Mouse (Mus musculus) neural tube, embryonic 15.5 days (tissue): ENCODE measurements at regions not wholly inside any gene's neighbourhood (a gene's known extent, or its start where the extent isn't known, plus 50 kb on each side); places are given as distances from the start of the nearest gene placed in this dataset.

ENCODE experiments used
- ATAC-seq: fragments of 200-750 bp; cut with Nextera tagmentation; 2 replicates; pipeline ENCODE4 v1.8.0; 2017; ENCODE audit warnings: mild to moderate bottlenecking, moderate TSS enrichment, moderate library complexity; ENCODE audit not compliant: low FRiP score
- H3K27ac ChIP-seq: fragments of 300-500 bp; sonication (generic); replicated peaks from 2 replicates; pipeline ENCODE4 v1.5.1; 2015; ENCODE audit warnings: mild to moderate bottlenecking, inconsistent platforms
- H3K27me3 ChIP-seq: fragments of 300-500 bp; sonication (generic); replicated peaks from 2 replicates; pipeline ENCODE4 v1.6.1; 2015; ENCODE audit warnings: inconsistent platforms
- H3K36me3 ChIP-seq: fragments of 300-500 bp; sonication (generic); 2 replicates; pipeline ENCODE4 v1.6.1; 2015; ENCODE audit warnings: inconsistent platforms
- H3K4me1 ChIP-seq: fragments of 300-500 bp; sonication (generic); 2 replicates; pipeline ENCODE4 v1.6.1; 2015; ENCODE audit warnings: inconsistent platforms
- H3K4me2 ChIP-seq: fragments of 300-500 bp; sonication (generic); 2 replicates; pipeline ENCODE4 v1.6.1; 2015; ENCODE audit warnings: inconsistent platforms, mild to moderate bottlenecking, moderate library complexity
- H3K4me3 ChIP-seq: fragments of 300-500 bp; sonication (generic); replicated peaks from 2 replicates; pipeline ENCODE4 v1.5.1; 2015; ENCODE audit warnings: mild to moderate bottlenecking, inconsistent platforms
- H3K9ac ChIP-seq: fragments of 300-500 bp; sonication (generic); replicated peaks from 2 replicates; pipeline ENCODE4 v1.6.1; 2015; ENCODE audit warnings: mild to moderate bottlenecking, inconsistent platforms
- H3K9me3 ChIP-seq: fragments of 300-500 bp; sonication (generic); replicated peaks from 2 replicates; pipeline ENCODE4 v1.6.1; 2016; ENCODE audit warnings: inconsistent platforms
- WGBS: fragments of 180-500 bp; shearing (Covaris S2); methylation state at CpG from one replicate; pipeline ENCODE4 v1.1.7; 2015; ENCODE audit warnings: mixed read lengths; 5-methylcytosine and 5-hydroxymethylcytosine counted together

DNA sequence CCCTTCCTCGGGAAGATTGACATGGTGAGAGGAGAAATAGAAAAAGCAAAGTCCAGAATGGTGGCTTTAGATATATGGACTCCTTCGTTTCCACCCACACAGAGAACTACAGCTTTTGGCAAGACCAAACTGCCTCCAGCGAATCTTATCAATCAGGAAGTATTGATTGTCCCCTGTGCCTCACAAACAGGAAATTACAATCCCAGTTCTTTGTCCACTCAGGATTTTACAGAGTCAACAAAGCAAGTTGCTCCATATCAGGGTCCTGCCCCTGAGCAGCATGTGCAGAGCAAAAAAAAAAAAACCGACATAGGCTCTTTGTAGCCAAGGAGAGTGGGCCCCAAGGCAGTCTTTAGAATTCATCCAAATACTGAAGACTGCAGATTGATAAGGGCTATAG, 454.8 kb downstream of the Nr2f2 start:
- H3K9me3 ChIP-seq: no peaks in the 10 kb centered on the region
- H3K36me3 ChIP-seq: no peaks in the 10 kb centered on the region
- no peaks in the 10 kb centered on the region for H3K4me1 ChIP-seq
- no peak overlapping the region for H3K4me3 ChIP-seq
- no peak overlapping the region for H3K9ac ChIP-seq
- WGBS: 86% methylated on average over 4 of the region's 4 CpGs
- no peak overlapping the region for H3K4me2 ChIP-seq
- H3K27ac ChIP-seq: no peak overlapping the region
- no peaks in the 10 kb centered on the region for H3K27me3 ChIP-seq
- ATAC-seq: no peak

DNA sequence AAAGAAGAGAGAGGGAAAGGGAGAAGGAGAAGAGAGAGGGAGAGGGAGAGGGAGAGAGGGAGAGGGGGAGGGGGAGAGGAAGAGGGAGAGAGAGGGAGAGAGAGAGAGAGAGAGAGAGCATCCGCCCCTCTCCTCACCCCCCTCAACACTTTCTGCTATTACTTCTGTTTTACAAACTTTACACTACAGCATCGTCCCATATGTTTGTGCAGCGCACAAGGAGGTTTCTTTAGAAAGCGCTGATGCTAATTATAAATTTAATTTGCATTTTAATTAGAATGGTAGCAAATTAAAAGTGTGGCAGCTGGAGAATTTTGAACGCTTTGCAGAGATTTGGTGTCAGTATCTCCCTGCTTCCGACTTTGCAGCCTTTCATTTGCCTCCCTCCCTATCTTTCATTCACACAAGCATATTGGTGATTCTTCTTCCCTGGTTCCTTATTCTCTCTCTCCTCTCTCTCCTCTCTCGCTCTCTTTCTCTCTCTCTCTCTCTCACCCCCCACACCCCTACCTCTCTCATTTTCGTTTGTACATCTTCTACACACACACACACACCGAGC, 476.0 kb downstream of the Nr2f2 start:
- Histone ChIP-seq H3K36me3 (no peaks in the 10 kb centered on the region), H3K27ac (no peak overlapping the region), H3K9ac (no peak overlapping the region), H3K9me3 (no peaks in the 10 kb centered on the region), H3K4me3 (no peak overlapping the region), H3K4me2 (no peak overlapping the region), H3K27me3 (no peaks in the 10 kb centered on the region), H3K4me1 (no peaks in the 10 kb centered on the region)
- WGBS: 46% methylated on average over 9 of the region's 9 CpGs
- no peak for ATAC-seq

DNA sequence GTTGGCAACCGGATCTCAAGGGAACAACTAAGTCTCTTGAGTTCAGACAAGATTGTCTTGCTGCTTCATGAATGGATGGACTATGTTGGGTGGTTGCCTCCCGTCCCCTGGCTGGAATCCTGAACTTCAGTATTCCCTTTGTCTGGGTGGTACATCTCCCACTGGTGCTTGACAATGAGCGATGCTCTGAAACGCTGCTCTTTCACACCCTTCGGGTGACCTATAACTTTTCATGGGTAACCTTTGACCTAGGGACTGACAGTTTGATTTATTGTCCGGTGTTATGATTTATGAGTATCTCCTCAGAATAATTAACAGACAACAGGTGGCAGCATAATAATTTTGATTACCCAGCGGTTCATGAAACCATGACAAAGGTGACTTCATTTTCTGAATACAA, 478.3 kb downstream of the Nr2f2 start:
- Histone ChIP-seq H3K9ac (no peak overlapping the region), H3K4me2 (no peak overlapping the region), H3K27me3 (no peaks in the 10 kb centered on the region), H3K36me3 (no peaks in the 10 kb centered on the region), H3K9me3 (no peaks in the 10 kb centered on the region), H3K4me3 (no peak overlapping the region), H3K27ac (no peak overlapping the region), H3K4me1 (no peaks in the 10 kb centered on the region)
- WGBS: 49% methylated on average over 7 of the region's 7 CpGs
- no peak for ATAC-seq

DNA sequence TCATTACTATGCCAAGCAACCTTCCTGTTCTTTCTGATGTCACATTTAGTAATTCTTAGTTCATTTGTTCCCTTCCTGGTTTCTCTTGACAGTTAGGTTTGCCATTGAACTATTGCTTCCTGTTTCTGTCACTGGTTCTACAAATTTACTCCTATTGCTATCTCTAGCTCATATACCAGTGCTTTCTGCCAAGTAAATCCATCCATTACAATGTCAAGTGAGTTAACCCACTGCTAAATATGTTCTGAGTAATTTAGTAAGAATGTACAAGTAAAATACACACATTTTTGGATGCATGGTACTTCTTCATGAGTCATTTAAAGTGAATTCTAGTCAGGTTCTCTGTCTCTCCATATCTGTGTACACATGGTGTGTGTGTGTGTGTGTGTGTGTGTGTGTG, 489.5 kb downstream of the Nr2f2 start:
- no peaks in the 10 kb centered on the region for H3K36me3 ChIP-seq
- no peaks in the 10 kb centered on the region for H3K9me3 ChIP-seq
- no peak overlapping the region for H3K27ac ChIP-seq
- no peak overlapping the region for H3K4me3 ChIP-seq
- H3K4me1 ChIP-seq: no peaks in the 10 kb centered on the region
- no peaks in the 10 kb centered on the region for H3K27me3 ChIP-seq
- no peak overlapping the region for H3K4me2 ChIP-seq
- no peak for ATAC-seq
- H3K9ac ChIP-seq: no peak overlapping the region

DNA sequence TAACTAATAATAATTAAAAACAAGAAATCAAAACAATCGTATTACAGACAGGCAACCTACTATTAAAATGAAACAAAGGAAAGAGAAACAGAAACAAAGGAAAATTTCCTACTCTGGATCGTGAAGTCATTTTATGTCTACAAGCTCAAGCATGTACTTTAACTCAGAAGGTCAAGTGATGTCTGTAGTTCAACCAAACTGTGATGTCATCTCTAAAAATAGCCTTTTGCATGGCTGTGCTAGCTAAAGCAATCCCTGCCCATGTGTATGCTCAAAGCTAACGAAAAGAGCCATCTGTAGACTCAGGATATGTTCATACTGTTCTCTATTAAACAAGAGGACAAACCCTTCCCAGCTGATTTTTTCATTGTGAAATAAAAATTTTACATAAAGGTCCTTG, 500.7 kb downstream of the Nr2f2 start:
- H3K9me3 ChIP-seq: no peaks in the 10 kb centered on the region
- H3K9ac ChIP-seq: no peak overlapping the region
- H3K4me2 ChIP-seq: no peak overlapping the region
- H3K4me1 ChIP-seq: no peaks in the 10 kb centered on the region
- ATAC-seq: no peak
- no peak overlapping the region for H3K4me3 ChIP-seq
- H3K36me3 ChIP-seq: no peaks in the 10 kb centered on the region
- no peak overlapping the region for H3K27ac ChIP-seq
- WGBS: 94% methylated on average over 3 of the region's 3 CpGs
- H3K27me3 ChIP-seq: no peaks in the 10 kb centered on the region

DNA sequence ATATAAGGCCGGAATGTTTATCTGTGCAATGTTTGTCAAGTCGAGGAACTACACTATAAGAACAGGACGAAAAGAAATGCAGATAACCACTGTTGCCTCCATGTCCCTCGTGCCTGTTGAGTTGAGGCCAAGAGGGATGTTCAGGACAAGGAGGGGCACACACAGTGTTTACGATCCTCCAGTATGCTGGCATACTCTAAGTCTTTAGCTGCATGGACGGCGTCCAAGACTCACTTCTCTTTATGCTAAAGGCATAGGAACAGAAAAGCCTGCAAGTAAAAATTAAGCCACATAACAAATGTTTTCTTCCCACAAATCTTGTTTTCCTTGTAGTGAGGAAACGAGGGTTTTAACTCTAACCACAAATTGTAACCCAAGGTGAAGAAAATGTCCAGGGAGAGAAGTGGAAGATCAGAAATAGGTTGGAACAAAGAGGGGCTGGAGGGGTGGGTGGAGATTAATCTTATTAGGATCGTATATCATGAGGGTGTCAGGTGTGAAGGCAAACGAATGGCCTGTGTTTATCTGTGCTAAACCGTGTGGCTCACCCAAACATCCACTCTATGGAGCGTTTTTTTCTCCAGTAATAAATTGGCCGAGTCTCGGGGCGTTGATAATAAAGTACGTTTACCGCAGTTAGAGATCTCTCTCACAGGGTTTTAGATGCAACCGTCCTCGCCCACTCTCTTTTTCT, 521.8 kb downstream of the Nr2f2 start:
- Histone ChIP-seq H3K36me3 (no peaks in the 10 kb centered on the region), H3K4me3 (no peak overlapping the region), H3K27ac (no peak overlapping the region), H3K9ac (no peak overlapping the region), H3K9me3 (no peaks in the 10 kb centered on the region), H3K4me1 (0 out of 2 replicates have a peak, but pooled peaks cover 4% of the 10 kb centered on the region), H3K27me3 (0 out of 2 replicates have a peak, but pooled peaks cover 5% of the 10 kb centered on the region), H3K4me2 (peak overlapping the region; percentile 32)
- ATAC-seq: no peak
- 52% methylated on average over 19 of the region's 19 CpGs for WGBS

DNA sequence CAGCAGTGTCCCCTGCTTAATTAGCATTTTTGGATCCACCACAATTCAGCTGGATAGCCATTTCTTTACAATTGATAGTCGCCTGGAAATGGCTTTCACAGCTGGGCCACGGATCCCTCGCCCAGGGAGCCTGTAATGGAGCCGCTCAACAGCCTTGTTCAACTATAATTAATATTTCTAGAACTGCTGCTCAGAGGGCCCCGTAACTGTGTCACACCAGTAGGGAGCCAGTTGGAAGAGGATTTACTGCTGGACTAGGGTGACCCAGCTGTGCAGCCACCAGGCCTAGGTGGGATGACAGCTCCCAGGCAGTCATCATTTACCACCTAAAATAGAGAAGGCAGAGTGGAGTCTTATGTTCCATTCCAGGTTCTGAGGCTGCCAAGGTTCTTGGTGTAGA, 529.2 kb downstream of the Nr2f2 start:
- peaks cover 5% of the 10 kb centered on the region; the same call in 1 of the 2 replicates for H3K27me3 ChIP-seq
- no peak overlapping the region for H3K9ac ChIP-seq
- ATAC-seq: no peak
- H3K4me1 ChIP-seq: no peaks in the 10 kb centered on the region
- WGBS: 12% methylated on average over 5 of the region's 5 CpGs
- H3K4me3 ChIP-seq: no peak overlapping the region
- H3K9me3 ChIP-seq: no peaks in the 10 kb centered on the region
- H3K4me2 ChIP-seq: no peak overlapping the region
- H3K27ac ChIP-seq: no peak overlapping the region
- H3K36me3 ChIP-seq: no peaks in the 10 kb centered on the region

DNA sequence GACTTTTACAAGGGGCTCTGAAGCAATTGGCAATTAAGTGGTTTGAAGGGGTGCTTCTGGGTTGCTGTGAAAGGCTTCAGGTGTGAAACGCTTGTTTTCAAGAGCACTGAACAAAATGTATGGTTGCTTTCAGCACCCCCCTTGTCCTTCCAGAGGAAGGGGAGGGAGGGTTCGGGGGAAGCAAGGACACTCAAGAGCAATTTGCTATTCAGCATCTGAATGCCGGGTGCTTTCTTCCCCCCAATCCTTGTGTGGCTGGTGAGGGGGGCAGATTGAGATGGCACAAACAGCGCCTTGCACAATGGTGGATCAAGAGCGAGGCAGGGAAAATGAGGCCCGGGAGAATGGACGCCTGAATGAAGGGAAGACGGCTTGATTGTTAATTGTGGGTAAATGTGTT, 539.3 kb downstream of the Nr2f2 start:
- Histone ChIP-seq H3K9ac (no peak overlapping the region), H3K4me2 (peak overlapping the region; percentile 23; the same call in 1 of the 2 replicates), H3K4me1 (peaks cover 3% of the 10 kb centered on the region; the same call in 1 of the 2 replicates), H3K36me3 (no peaks in the 10 kb centered on the region), H3K27me3 (peaks cover 6% of the 10 kb centered on the region; the same call in 1 of the 2 replicates), H3K9me3 (no peaks in the 10 kb centered on the region), H3K27ac (no peak overlapping the region), H3K4me3 (no peak overlapping the region)
- 9% methylated on average over 8 of the region's 8 CpGs for WGBS
- ATAC-seq: no peak

DNA sequence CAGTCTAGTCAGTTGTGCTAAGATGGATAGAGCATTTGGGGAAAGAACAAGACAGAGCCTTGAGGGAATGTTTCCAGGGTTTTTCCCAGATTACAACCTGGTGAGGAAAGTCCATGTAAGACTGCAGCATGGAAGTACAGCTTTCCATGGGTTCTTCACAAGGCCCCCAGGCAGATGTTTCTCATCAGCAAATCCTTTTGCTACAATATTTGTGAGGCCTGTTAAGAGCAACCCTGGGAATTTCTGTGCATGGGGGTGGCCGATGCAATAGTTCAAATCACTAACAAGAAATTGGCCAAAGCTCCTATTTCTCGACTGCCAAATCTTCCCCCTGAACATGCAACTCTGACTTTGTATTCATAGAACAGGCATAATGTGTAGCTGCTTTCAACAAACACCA, 546.0 kb downstream of the Nr2f2 start:
- H3K36me3 ChIP-seq: no peaks in the 10 kb centered on the region
- H3K27ac ChIP-seq: no peak overlapping the region
- no peaks in the 10 kb centered on the region for H3K9me3 ChIP-seq
- no peak overlapping the region for H3K4me3 ChIP-seq
- H3K9ac ChIP-seq: no peak overlapping the region
- no peaks in the 10 kb centered on the region for H3K4me1 ChIP-seq
- ATAC-seq: no peak
- 0 out of 2 replicates have a peak, but pooled peaks cover under 1% of the 10 kb centered on the region for H3K27me3 ChIP-seq
- 87% methylated on average over 2 of the region's 2 CpGs for WGBS
- no peak overlapping the region for H3K4me2 ChIP-seq

DNA sequence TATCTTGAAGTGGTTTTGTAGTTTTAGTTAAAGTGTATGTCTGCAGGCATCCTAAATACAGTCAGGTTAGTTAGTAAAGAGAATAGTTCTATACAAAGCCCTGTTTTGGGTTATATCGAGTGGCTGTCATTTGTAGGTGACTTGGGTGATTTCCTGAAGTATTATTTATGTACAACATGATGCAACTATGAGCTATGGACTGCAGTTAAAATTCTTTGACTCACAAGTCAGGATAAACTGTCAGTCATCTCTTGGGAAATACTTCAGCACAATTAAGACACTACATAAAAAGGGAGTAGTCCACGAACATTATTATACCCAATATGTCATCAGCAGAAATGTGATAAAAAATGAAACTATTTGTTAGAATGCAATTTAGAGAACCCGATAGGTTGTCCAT, 554.2 kb downstream of the Nr2f2 start:
- no peaks in the 10 kb centered on the region for H3K36me3 ChIP-seq
- no peaks in the 10 kb centered on the region for H3K9me3 ChIP-seq
- H3K4me1 ChIP-seq: peaks cover under 1% of the 10 kb centered on the region; the same call in 1 of the 2 replicates
- ATAC-seq: no peak
- H3K4me2 ChIP-seq: no peak overlapping the region
- no peaks in the 10 kb centered on the region for H3K27me3 ChIP-seq
- H3K4me3 ChIP-seq: no peak overlapping the region
- no peak overlapping the region for H3K9ac ChIP-seq
- no peak overlapping the region for H3K27ac ChIP-seq
- WGBS: 77% methylated on average over 3 of the region's 3 CpGs

DNA sequence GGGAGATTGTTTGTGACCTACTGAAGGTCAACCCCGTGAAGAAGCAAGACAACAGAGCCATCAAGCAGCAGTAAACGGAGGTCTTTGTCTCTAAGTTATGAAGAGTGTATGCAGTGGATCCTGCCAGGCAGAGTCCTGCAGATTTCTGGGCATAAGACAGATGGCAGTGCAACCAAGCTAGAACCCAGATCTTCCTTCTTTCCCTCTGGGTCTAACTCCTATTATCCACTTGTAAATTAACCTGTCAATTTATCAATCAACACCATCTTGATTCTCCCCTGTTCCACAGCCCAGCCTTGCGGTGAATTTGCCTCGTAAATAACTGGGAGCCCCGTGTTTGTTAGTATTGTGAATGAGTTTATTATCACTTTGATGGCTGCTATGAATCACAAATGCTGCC, 555.7 kb downstream of the Nr2f2 start:
- Histone ChIP-seq H3K9me3 (no peaks in the 10 kb centered on the region), H3K27me3 (no peaks in the 10 kb centered on the region), H3K4me2 (peak overlapping the region; percentile 41), H3K27ac (no peak overlapping the region), H3K4me1 (peaks cover 3% of the 10 kb centered on the region; the same call in 1 of the 2 replicates), H3K9ac (no peak overlapping the region), H3K4me3 (no peak overlapping the region), H3K36me3 (no peaks in the 10 kb centered on the region)
- no peak for ATAC-seq
- 5% methylated on average over 5 of the region's 5 CpGs for WGBS

DNA sequence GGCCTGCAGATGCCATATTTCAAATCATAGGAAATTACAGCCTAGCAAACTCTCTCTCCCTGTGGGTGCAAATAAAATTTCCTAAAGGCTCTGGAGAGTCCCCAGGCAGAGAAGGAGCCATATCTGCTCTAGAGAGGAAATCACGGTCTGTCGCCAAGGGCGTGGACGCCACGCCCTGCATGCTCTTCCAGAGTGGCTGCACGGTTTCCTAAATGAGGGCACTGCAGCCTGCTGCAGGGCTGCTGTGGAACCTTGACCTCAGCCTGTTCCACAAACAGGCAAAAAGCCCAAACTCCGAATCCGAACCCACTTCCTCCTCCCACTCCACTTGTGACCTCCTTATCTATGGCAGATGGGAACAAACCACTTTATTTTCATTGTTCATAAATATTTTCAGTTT, 559.3 kb downstream of the Nr2f2 start:
- Histone ChIP-seq H3K4me3 (no peak overlapping the region), H3K4me2 (no peak overlapping the region), H3K27ac (no peak overlapping the region), H3K36me3 (no peaks in the 10 kb centered on the region), H3K27me3 (no peaks in the 10 kb centered on the region), H3K9me3 (no peaks in the 10 kb centered on the region), H3K9ac (no peak overlapping the region), H3K4me1 (peaks cover 3% of the 10 kb centered on the region; the same call in 1 of the 2 replicates)
- no peak for ATAC-seq
- 53% methylated on average over 8 of the region's 8 CpGs for whole genome bisulfite sequencing
